Mouse (Mus musculus) embryo, embryonic 11 days (tissue): ENCODE data around the gene Ehf.

Experiments
- DNase-seq: peaks from one replicate; pipeline ENCODE4 v3.0.0-alpha.2; 2015

Ehf gene

GRCm38 (mm10) chr2:103303132-103303531 lies at the start of gene Ehf:
Ehf (minus strand) TSS chr2:103303278.
- no peak for DNase-seq

- DNase-seq = peak; percentile 81
Measured at GRCm38 (mm10) chr2:103347417-103347891, 44.4 kb upstream of the Ehf start.

GRCm38 (mm10) chr2:103346751-103347289 lies 43.7 kb upstream of the Ehf start:
- DNase-seq = no peak

GRCm38 (mm10) chr2:103343611-103344010 lies 40.5 kb upstream of the Ehf start:
- no peak for DNase-seq

GRCm38 (mm10) chr2:103342123-103342522 lies 39.0 kb upstream of the Ehf start:
- no peak for DNase-seq

- no peak for DNase-seq
Measured at GRCm38 (mm10) chr2:103341375-103341971, 38.4 kb upstream of the Ehf start.

GRCm38 (mm10) chr2:103338706-103339105 lies 35.6 kb upstream of the Ehf start:
- DNase-seq = no peak

GRCm38 (mm10) chr2:103337370-103337769 lies 34.3 kb upstream of the Ehf start:
- no peak for DNase-seq

GRCm38 (mm10) chr2:103336621-103337020 lies 33.5 kb upstream of the Ehf start:
- no peak for DNase-seq

- DNase-seq = no peak
Measured at GRCm38 (mm10) chr2:103336000-103336399, 32.9 kb upstream of the Ehf start.

GRCm38 (mm10) chr2:103331666-103332191 lies 28.7 kb upstream of the Ehf start:
- no peak for DNase-seq

GRCm38 (mm10) chr2:103328731-103329130 lies 25.7 kb upstream of the Ehf start:
- no peak for DNase-seq

GRCm38 (mm10) chr2:103325301-103326048 lies 22.4 kb upstream of the Ehf start:
- DNase-seq = no peak

- no peak for DNase-seq
Measured at GRCm38 (mm10) chr2:103324320-103324719, 21.2 kb upstream of the Ehf start.

- DNase-seq = no peak
Measured at GRCm38 (mm10) chr2:103322171-103322570, 19.1 kb upstream of the Ehf start.

GRCm38 (mm10) chr2:103321638-103322037 lies 18.6 kb upstream of the Ehf start:
- no peak for DNase-seq

GRCm38 (mm10) chr2:103314002-103314401 lies 10.9 kb upstream of the Ehf start:
- DNase-seq = no peak

- no peak for DNase-seq
Measured at GRCm38 (mm10) chr2:103312640-103313039, 9.6 kb upstream of the Ehf start.

- no peak for DNase-seq
Measured at GRCm38 (mm10) chr2:103310663-103311062, 7.6 kb upstream of the Ehf start.

- DNase-seq = no peak
Measured at GRCm38 (mm10) chr2:103306686-103307085, 3.6 kb upstream of the Ehf start.

- no peak for DNase-seq
Measured at GRCm38 (mm10) chr2:103302669-103303068, 409 bp downstream of the Ehf start.

GRCm38 (mm10) chr2:103298711-103299463 lies 4.2 kb downstream of the Ehf start:
- no peak for DNase-seq

GRCm38 (mm10) chr2:103294526-103294925 lies 8.6 kb downstream of the Ehf start:
- no peak for DNase-seq
